Mouse (Mus musculus): Measurements from ENCODE around the gene Kctd18.

- TF ChIP-seq CTCF (IDR thresholded peaks at IDR 0.05; ENCODE audit: low read depth) (no peak), EP300 (IDR thresholded peaks at IDR 0.05; ENCODE audit: low read depth) (no peak)
These were observed 43.4 kb upstream of the Kctd18 start for GRCm38 (mm10) chr1:58062131-58062530.

Measured in liver, postnatal 0 days (tissue).